ENCODE assay signal across 12 mouse cellular contexts in genomic region chr11:32232848-32233247, GRCm38 (mm10). TPM values are rescaled to one million over a fixed set of nuclear protein-coding genes. Genes with fewer than 3 reads are reported as not detected.
DNase-seq lines count a peak whose midpoint lies in the region; ATAC-seq and TF ChIP-seq lines count a peak whose summit lies in the region.
"Had no signal": no experiment of that assay in that cellular context is flagged by ENCODE, and none has a peak within 500 bp of the region (broad histone marks: within the 10 kb centered on the region; RNA-seq: fewer than 3 reads in every experiment).

No protein-coding gene starts in this region.

- 71% methylated on average over 10 of the region's 10 CpGs for WGBS in limb, embryonic 11.5 days
- 85% methylated on average over 10 of the region's 10 CpGs for WGBS in limb, embryonic 10.5 days
- WGBS in hindbrain, postnatal 0 days: 61% methylated on average over 10 of the region's 10 CpGs

- peak; percentile 27 for DNase-seq in heart, postnatal 4 days
- DNase-seq in heart, adult 9 months (ENCODE audit: low spot score in 2 of 2): no peak
- DNase-seq in limb, embryonic 11.5 days (ENCODE audit: low spot score): peak; percentile 42
- no peak for DNase-seq in limb, embryonic 10.5 days (ENCODE audit: low spot score)
- peak; percentile 50 for DNase-seq in cerebellum, adult 9-10 months
- DNase-seq in hindbrain, postnatal 0 days (ENCODE audit: low spot score): no peak
- no peak for DNase-seq in frontal cortex, postnatal 10 days (ENCODE audit: low spot score in 2 of 2)
- no peak for DNase-seq in thymus, postnatal 36 days
- DNase-seq: liver, postnatal 0 days; right cerebral cortex, adult 18-20 months had no signal

- H3K4me2 ChIP-seq in limb, embryonic 11.5 days (ENCODE audit: low read depth, severe bottlenecking): no peak overlapping the region
- H3K4me2 ChIP-seq in hindbrain, postnatal 0 days (ENCODE audit: low read depth, low read length): no peak overlapping the region
- H3K4me2 ChIP-seq: embryonic facial prominence, embryonic 13.5 days had no signal

- 0 out of 2 replicates have a peak, but pooled peaks have one; percentile 8 for ATAC-seq in limb, embryonic 11.5 days (ENCODE audit: insufficient number of reproducible peaks, low FRiP score, low TSS enrichment, low read depth)
- peak; percentile 15; the same call in 1 of the 2 replicates for ATAC-seq in hindbrain, postnatal 0 days
- ATAC-seq: liver, postnatal 0 days had no signal

- TF ChIP-seq CTCF in hindbrain, postnatal 0 days (IDR thresholded peaks at IDR 0.05; ENCODE audit: low read depth): no peak

- H3K27me3 ChIP-seq in limb, embryonic 11.5 days (ENCODE audit: control insufficient read depth, insufficient read depth, low read length): no peaks in the 10 kb centered on the region
- no peaks in the 10 kb centered on the region for H3K27me3 ChIP-seq in limb, embryonic 10.5 days (ENCODE audit: low read depth, poor library complexity, severe bottlenecking)
- H3K27me3 ChIP-seq in hindbrain, postnatal 0 days (ENCODE audit: insufficient read depth, low read length): no peaks in the 10 kb centered on the region
- H3K27me3 ChIP-seq: embryonic facial prominence, embryonic 13.5 days had no signal

- no peak overlapping the region for H3K9ac ChIP-seq in limb, embryonic 11.5 days (ENCODE audit: low read length)
- no peak overlapping the region for H3K9ac ChIP-seq in hindbrain, postnatal 0 days (replicated peaks; ENCODE audit: low read length)
- H3K9ac ChIP-seq: embryonic facial prominence, embryonic 13.5 days; liver, postnatal 0 days had no signal

- H3K36me3 ChIP-seq in limb, embryonic 11.5 days (ENCODE audit: control insufficient read depth, insufficient read depth, low read length): peaks cover 6% of the 10 kb centered on the region; the same call in 1 of the 2 replicates
- H3K36me3 ChIP-seq in limb, embryonic 10.5 days: peaks cover 99% of the 10 kb centered on the region
- H3K36me3 ChIP-seq in hindbrain, postnatal 0 days (ENCODE audit: insufficient read depth, low read length): peaks cover 26% of the 10 kb centered on the region

- H3K4me3 ChIP-seq in limb, embryonic 11.5 days (ENCODE audit: low read depth, low read length): no peak overlapping the region
- H3K4me3 ChIP-seq in limb, embryonic 10.5 days: no peak overlapping the region
- H3K4me3 ChIP-seq in hindbrain, postnatal 0 days (ENCODE audit: low read length): no peak overlapping the region
- H3K4me3 ChIP-seq: embryonic facial prominence, embryonic 13.5 days had no signal

- no peaks in the 10 kb centered on the region for H3K9me3 ChIP-seq in limb, embryonic 11.5 days (ENCODE audit: control insufficient read depth, low read length)
- no peaks in the 10 kb centered on the region for H3K9me3 ChIP-seq in limb, embryonic 10.5 days (replicated peaks)
- no peaks in the 10 kb centered on the region for H3K9me3 ChIP-seq in hindbrain, postnatal 0 days (ENCODE audit: low read length)
- H3K9me3 ChIP-seq: embryonic facial prominence, embryonic 13.5 days had no signal

- H3K27ac ChIP-seq in limb, embryonic 11.5 days (replicated peaks; ENCODE audit: low read depth, low read length): no peak overlapping the region
- no peak overlapping the region for H3K27ac ChIP-seq in limb, embryonic 10.5 days
- 0 out of 2 replicates have a peak overlapping the region, but pooled peaks have one; percentile 48 for H3K27ac ChIP-seq in hindbrain, postnatal 0 days
- H3K27ac ChIP-seq: embryonic facial prominence, embryonic 13.5 days had no signal

- H3K4me1 ChIP-seq in limb, embryonic 11.5 days (ENCODE audit: control insufficient read depth, insufficient read depth, low read length): no peaks in the 10 kb centered on the region
- H3K4me1 ChIP-seq in limb, embryonic 10.5 days: peaks cover 7% of the 10 kb centered on the region
- H3K4me1 ChIP-seq in hindbrain, postnatal 0 days (ENCODE audit: insufficient read depth, low read length): peaks cover 38% of the 10 kb centered on the region

RNA-seq across cellular contexts. Expression of gene Mpg, which starts 6.5 kb away (rescaled TPM):
- 10 to 100 TPM; 10.4 to 11.3 TPM for total RNA-seq in heart, postnatal 4 days (2021)
- polyA plus RNA-seq in limb, embryonic 11.5 days (2014; fragmentation: Nextera tagmentation; extraction: Ambion mirVana): 37.8 and 39.9 TPM in 2 replicates
- 36.2 and 45.2 TPM in 2 replicates for polyA plus RNA-seq in limb, embryonic 10.5 days (2016; fragmentation: Nextera tagmentation; extraction: Ambion mirVana)
- 24.5 and 30.0 TPM in 2 replicates for total RNA-seq in hindbrain, postnatal 0 days (2014; rRNA removed)
- 27.7 TPM in 2 replicates for polyA plus RNA-seq in hindbrain, postnatal 0 days (2015; fragmentation: Nextera tagmentation; extraction: Ambion mirVana)

RNA-seq across cellular contexts. Expression of gene Rhbdf1, which starts 10.7 kb away (rescaled TPM):
- 10 to 100 TPM; 31.9 to 33.0 TPM for total RNA-seq in heart, postnatal 4 days (2021)
- polyA plus RNA-seq in limb, embryonic 11.5 days (2014; fragmentation: Nextera tagmentation; extraction: Ambion mirVana): 23.0 and 23.1 TPM in 2 replicates
- 28.1 and 31.1 TPM in 2 replicates for polyA plus RNA-seq in limb, embryonic 10.5 days (2016; fragmentation: Nextera tagmentation; extraction: Ambion mirVana)
- 65.4 and 97.4 TPM in 2 replicates for total RNA-seq in hindbrain, postnatal 0 days (2014; rRNA removed)
- 22.8 and 22.9 TPM in 2 replicates for polyA plus RNA-seq in hindbrain, postnatal 0 days (2015; fragmentation: Nextera tagmentation; extraction: Ambion mirVana)

RNA-seq across cellular contexts. Expression of gene Snrnp25, which starts 27.6 kb away (rescaled TPM):
- total RNA-seq in heart, postnatal 4 days (2021): 10 to 100 TPM; 14.4 to 15.6 TPM
- 106 and 108 TPM in 2 replicates for polyA plus RNA-seq in limb, embryonic 11.5 days (2014; fragmentation: Nextera tagmentation; extraction: Ambion mirVana)
- 115 and 121 TPM in 2 replicates for polyA plus RNA-seq in limb, embryonic 10.5 days (2016; fragmentation: Nextera tagmentation; extraction: Ambion mirVana)
- 18.1 and 21.7 TPM in 2 replicates for total RNA-seq in hindbrain, postnatal 0 days (2014; rRNA removed)
- polyA plus RNA-seq in hindbrain, postnatal 0 days (2015; fragmentation: Nextera tagmentation; extraction: Ambion mirVana): 52.6 and 61.3 TPM in 2 replicates

RNA-seq across cellular contexts. Expression of gene Il9r, which starts 32.8 kb away (rescaled TPM):
- total RNA-seq in heart, postnatal 4 days (2021): under 1 TPM; 0.20 to 0.21 TPM
- polyA plus RNA-seq in limb, embryonic 11.5 days (2014; fragmentation: Nextera tagmentation; extraction: Ambion mirVana): not detected in 2 replicates
- not detected in 2 replicates for polyA plus RNA-seq in limb, embryonic 10.5 days (2016; fragmentation: Nextera tagmentation; extraction: Ambion mirVana)
- not detected in 2 replicates for total RNA-seq in hindbrain, postnatal 0 days (2014; rRNA removed)
- not detected in 2 replicates for polyA plus RNA-seq in hindbrain, postnatal 0 days (2015; fragmentation: Nextera tagmentation; extraction: Ambion mirVana)
- total RNA-seq: left cerebral cortex, postnatal 25 days had no signal

RNA-seq across cellular contexts. Expression of gene Nprl3, which starts 34.7 kb away (rescaled TPM):
- 10 to 100 TPM; 27.1 to 32.1 TPM for total RNA-seq in heart, postnatal 4 days (2021)
- polyA plus RNA-seq in limb, embryonic 11.5 days (2014; fragmentation: Nextera tagmentation; extraction: Ambion mirVana): 30.6 and 42.0 TPM in 2 replicates
- 43.7 and 51.8 TPM in 2 replicates for polyA plus RNA-seq in limb, embryonic 10.5 days (2016; fragmentation: Nextera tagmentation; extraction: Ambion mirVana)
- total RNA-seq in hindbrain, postnatal 0 days (2014; rRNA removed): 38.4 and 53.0 TPM in 2 replicates
- polyA plus RNA-seq in hindbrain, postnatal 0 days (2015; fragmentation: Nextera tagmentation; extraction: Ambion mirVana): 39.2 and 39.8 TPM in 2 replicates

Comparison
In these comparisons a context has a peak if more than half of its experiments do, and no peak if none do; other contexts are left out.
1. DNase-seq: peak in heart, postnatal 4 days (single experiment), limb, embryonic 11.5 days (single experiment) and cerebellum, adult 9-10 months (single experiment); none in heart, adult 9 months (0 of 2), limb, embryonic 10.5 days (single experiment), hindbrain, postnatal 0 days (single experiment), frontal cortex, postnatal 10 days (0 of 2) and thymus, postnatal 36 days (0 of 2).